ENCODE assay signal across 7 mouse cellular contexts in genomic region chr4:125702607-125703309, GRCm38 (mm10).
DNase-seq lines count a peak whose midpoint lies in the region; ATAC-seq lines count a peak whose summit lies in the region.

No protein-coding gene starts in this region.

- DNase-seq in adrenal gland, postnatal 14 days: peak; percentile 86
- DNase-seq in cerebellum, postnatal 36 days: peak; percentile 64 to 67
- DNase-seq in heart, embryonic 10.5 days (ENCODE audit: low spot score): no peak
- peak; percentile 43 to 56 for DNase-seq in lung, adult 18-20 months
- peak; percentile 90 for DNase-seq in right cerebral cortex, adult 18-20 months
- DNase-seq in thymus, postnatal 0 days (ENCODE audit: low spot score): no peak

- H3K27ac ChIP-seq in heart, embryonic 10.5 days: 0 out of 2 replicates have a peak overlapping the region, but pooled peaks have one; percentile 11
- H3K27ac ChIP-seq in kidney, embryonic 16.5 days (ENCODE audit: low read length): no peak overlapping the region

- H3K4me3 ChIP-seq in heart, embryonic 10.5 days: no peak overlapping the region
- H3K4me3 ChIP-seq in kidney, embryonic 16.5 days (ENCODE audit: low read length): no peak overlapping the region

- WGBS in heart, embryonic 10.5 days: 76% methylated on average over 12 of the region's 12 CpGs
- WGBS in kidney, embryonic 16.5 days: 77% methylated on average over 12 of the region's 12 CpGs

- no peak overlapping the region for H3K9ac ChIP-seq in kidney, embryonic 16.5 days (replicated peaks; ENCODE audit: low read length)

- H3K4me1 ChIP-seq in heart, embryonic 10.5 days: peaks cover 10% of the 10 kb centered on the region
- peaks cover 3% of the 10 kb centered on the region; the same call in 1 of the 2 replicates for H3K4me1 ChIP-seq in kidney, embryonic 16.5 days (ENCODE audit: insufficient read depth, low read length)

- no peaks in the 10 kb centered on the region for H3K36me3 ChIP-seq in heart, embryonic 10.5 days
- H3K36me3 ChIP-seq in kidney, embryonic 16.5 days (ENCODE audit: insufficient read depth, low read length): no peaks in the 10 kb centered on the region

- no peak overlapping the region for H3K4me2 ChIP-seq in kidney, embryonic 16.5 days (replicated peaks; ENCODE audit: low read depth, low read length)

- ATAC-seq in kidney, embryonic 16.5 days (ENCODE audit: low FRiP score, low TSS enrichment): 0 out of 2 replicates have a peak, but pooled peaks have one; percentile 39

- peaks cover 57% of the 10 kb centered on the region for H3K27me3 ChIP-seq in heart, embryonic 10.5 days (ENCODE audit: insufficient read depth, poor library complexity, severe bottlenecking)
- H3K27me3 ChIP-seq in kidney, embryonic 16.5 days (ENCODE audit: insufficient read depth, low read length): no peaks in the 10 kb centered on the region

- H3K9me3 ChIP-seq in heart, embryonic 10.5 days: no peaks in the 10 kb centered on the region
- no peaks in the 10 kb centered on the region for H3K9me3 ChIP-seq in kidney, embryonic 16.5 days (ENCODE audit: low read length)

Comparison
In these comparisons a context has a peak if more than half of its experiments do, and no peak if none do; other contexts are left out.
1. DNase-seq: peak in adrenal gland, postnatal 14 days (single experiment), cerebellum, postnatal 36 days (2 of 2), lung, adult 18-20 months (2 of 2) and right cerebral cortex, adult 18-20 months (single experiment); none in heart, embryonic 10.5 days (single experiment) and thymus, postnatal 0 days (single experiment).